Mouse (Mus musculus) liver, embryonic 16.5 days (tissue): Measurements from ENCODE around the gene Serpina9. TPM values are rescaled to one million over a fixed set of nuclear protein-coding genes. Genes with fewer than 3 reads are reported as not detected.

Source experiments
- ATAC-seq: fragments of 200-750 bp; cut with Nextera tagmentation; 2 replicates; pipeline ENCODE4 v1.8.0; 2017; ENCODE audit warnings: low read depth, mild to moderate bottlenecking, moderate number of reproducible peaks, moderate library complexity
- H3K27ac ChIP-seq: fragments of 300-500 bp; sonication (generic); 2 replicates; pipeline ENCODE4 v1.5.1; 2014; ENCODE audit warnings: mild to moderate bottlenecking, low read length
- H3K27me3 ChIP-seq: fragments of 300-500 bp; sonication (generic); 2 replicates; pipeline ENCODE4 v1.6.1; 2014; ENCODE audit warnings: low read depth, low read length, mixed read lengths; ENCODE audit not compliant: control insufficient read depth, insufficient read depth
- H3K36me3 ChIP-seq: fragments of 300-500 bp; sonication (generic); 2 replicates; pipeline ENCODE4 v1.6.1; 2014; ENCODE audit warnings: mild to moderate bottlenecking; ENCODE audit not compliant: control insufficient read depth, insufficient read depth
- H3K4me1 ChIP-seq: fragments of 300-500 bp; sonication (generic); 2 replicates; pipeline ENCODE4 v1.6.1; 2014; ENCODE audit warnings: low read depth, low read length, mixed read lengths; ENCODE audit not compliant: control insufficient read depth
- H3K4me2 ChIP-seq: fragments of 300-500 bp; sonication (generic); 2 replicates; pipeline ENCODE4 v1.6.1; 2014; ENCODE audit warnings: low read depth, low read length, mixed read lengths
- H3K4me3 ChIP-seq: fragments of 300-500 bp; sonication (generic); 2 replicates; pipeline ENCODE4 v1.5.1; 2014; ENCODE audit warnings: low read depth, mild to moderate bottlenecking, low read length
- H3K9ac ChIP-seq: fragments of 300-500 bp; sonication (generic); 2 replicates; pipeline ENCODE4 v1.6.1; 2014; ENCODE audit warnings: low read depth, low read length
- H3K9me3 ChIP-seq: fragments of 300-500 bp; sonication (generic); replicated peaks from 2 replicates; pipeline ENCODE4 v1.6.1; 2016; ENCODE audit warnings: low read length; ENCODE audit not compliant: control insufficient read depth
- WGBS: fragments of 180-500 bp; shearing (Covaris S2); extraction: QIAGEN DNeasy Blood & Tissue Kit; methylation state at CpG from one replicate; pipeline ENCODE4 v1.1.7; 2014; ENCODE audit not compliant: insufficient replicate concordance; 5-methylcytosine and 5-hydroxymethylcytosine counted together
- polyA plus RNA-seq: library from polyadenylated mRNA; unstranded; fragments of >200 nt; fragmentation: Nextera tagmentation; extraction: Ambion mirVana; gene quantifications from 2 replicates; pipeline ENCODE4 v1.2.1, GENCODE M21; 2015

Serpina9 gene
- polyA plus RNA-seq, 1 experiment from 2014 or later = not detected

DNA sequence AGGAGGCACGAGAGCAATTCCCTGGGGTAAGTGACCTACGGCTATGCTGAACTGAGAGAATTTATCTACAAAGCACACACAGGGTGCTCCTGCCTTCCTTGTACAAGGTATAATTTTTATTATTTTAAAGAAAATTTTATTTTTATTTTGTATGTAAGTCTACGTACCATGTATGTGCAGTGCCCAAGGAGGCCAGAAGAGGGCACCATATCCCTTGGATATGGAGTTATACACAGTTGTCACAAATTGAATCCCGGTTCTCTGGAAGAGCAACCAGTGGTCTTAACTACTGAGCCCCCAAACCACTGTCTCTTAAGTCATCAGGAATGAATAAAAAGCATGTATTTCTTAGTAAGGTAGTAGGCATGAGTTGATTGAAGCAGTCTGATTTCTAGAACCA lies 28.6 kb downstream of the Serpina9 start:
- H3K9me3 ChIP-seq = no peaks in the 10 kb centered on the region
- ATAC-seq = no peak
- WGBS = 49% methylated on average over 4 of the region's 4 CpGs
- no peaks in the 10 kb centered on the region for H3K27me3 ChIP-seq
- H3K4me3 ChIP-seq = no peak overlapping the region
- H3K27ac ChIP-seq = no peak overlapping the region
- no peak overlapping the region for H3K4me2 ChIP-seq
- H3K9ac ChIP-seq = no peak overlapping the region
- peaks cover 4% of the 10 kb centered on the region; the same call in 1 of the 2 replicates for H3K4me1 ChIP-seq
- no peaks in the 10 kb centered on the region for H3K36me3 ChIP-seq

DNA sequence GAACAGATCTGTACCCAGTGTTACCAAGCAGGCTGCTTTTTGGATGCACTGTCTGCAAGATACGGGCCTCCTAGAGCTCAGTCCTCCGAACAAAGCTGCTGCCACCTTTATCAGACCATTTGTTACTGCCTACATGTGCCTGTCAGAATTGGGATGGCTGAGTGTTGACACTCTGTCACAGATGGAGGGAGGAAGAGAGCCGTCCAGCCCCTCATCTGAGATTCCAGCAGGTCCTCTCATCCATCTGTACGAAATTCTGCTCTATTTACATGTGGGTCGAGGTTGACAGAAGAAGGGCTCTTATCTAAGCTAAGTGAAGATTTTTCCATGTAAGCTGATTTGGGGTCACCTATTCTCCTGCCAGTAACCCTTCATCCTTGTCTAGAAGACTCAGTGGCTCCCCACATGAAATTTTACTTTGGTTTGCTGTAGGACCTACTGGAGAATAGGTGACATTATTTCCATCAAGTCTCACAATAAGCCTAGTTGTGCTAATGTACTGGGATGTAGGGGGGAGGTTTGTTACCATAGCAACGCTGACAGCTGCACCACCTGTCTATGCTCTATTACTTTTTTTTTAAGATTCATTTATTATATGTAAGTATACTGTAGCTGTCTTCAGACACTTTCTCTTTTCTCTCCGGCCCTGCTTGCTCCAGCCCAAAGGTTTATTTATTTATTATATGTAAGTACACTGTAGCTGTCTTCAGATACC lies 31.8 kb downstream of the Serpina9 start:
- no peak overlapping the region for H3K9ac ChIP-seq
- H3K4me2 ChIP-seq = no peak overlapping the region
- H3K9me3 ChIP-seq = no peaks in the 10 kb centered on the region
- H3K4me1 ChIP-seq = no peaks in the 10 kb centered on the region
- no peak overlapping the region for H3K27ac ChIP-seq
- no peak overlapping the region for H3K4me3 ChIP-seq
- WGBS = 57% methylated on average over 7 of the region's 7 CpGs
- H3K27me3 ChIP-seq = no peaks in the 10 kb centered on the region
- ATAC-seq = no peak
- H3K36me3 ChIP-seq = no peaks in the 10 kb centered on the region

DNA sequence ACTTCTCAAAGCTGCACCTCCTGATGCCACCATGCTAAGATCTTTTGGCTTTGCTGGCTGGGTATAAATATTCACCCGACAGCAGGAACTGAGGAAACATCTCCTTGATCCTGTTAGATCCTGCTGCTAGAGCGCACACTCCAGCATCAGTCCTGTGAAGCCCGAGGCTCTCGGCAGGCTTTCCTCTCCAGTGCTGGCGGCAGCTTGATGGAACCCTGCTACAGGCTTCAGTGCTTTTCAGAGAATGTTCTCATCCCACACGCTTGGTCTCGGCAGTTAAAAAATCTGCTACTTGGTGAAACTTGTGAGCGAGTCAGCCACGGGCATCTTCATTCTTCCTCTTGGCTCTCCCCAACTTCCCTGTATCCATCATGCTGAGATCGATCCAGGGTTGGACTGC lies 35.3 kb downstream of the Serpina9 start:
- Histone ChIP-seq H3K9ac (no peak overlapping the region), H3K27me3 (no peaks in the 10 kb centered on the region), H3K36me3 (no peaks in the 10 kb centered on the region), H3K27ac (no peak overlapping the region), H3K4me1 (no peaks in the 10 kb centered on the region), H3K4me3 (no peak overlapping the region), H3K4me2 (no peak overlapping the region), H3K9me3 (no peaks in the 10 kb centered on the region)
- WGBS = 70% methylated on average over 10 of the region's 10 CpGs
- ATAC-seq = no peak

DNA sequence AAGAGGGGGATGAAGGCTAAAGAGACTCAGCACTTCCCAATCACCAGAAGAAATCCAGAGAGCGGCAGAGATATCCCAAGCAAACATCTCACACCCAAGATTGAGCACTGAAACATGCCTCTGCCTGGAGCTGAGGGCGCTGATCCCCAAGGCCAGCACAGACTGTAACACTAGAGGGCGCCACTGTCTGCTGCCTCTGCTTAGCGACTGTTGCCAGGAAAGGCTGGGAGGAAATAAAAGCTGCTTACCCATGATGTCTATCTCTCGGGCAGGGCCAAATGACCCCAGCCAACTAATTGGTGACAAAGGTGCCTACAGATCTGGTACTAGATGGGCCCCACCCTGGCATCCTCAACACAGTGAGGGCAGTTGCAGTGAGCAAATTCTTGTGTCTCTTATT lies 35.7 kb downstream of the Serpina9 start:
- H3K4me3 ChIP-seq = no peak overlapping the region
- no peaks in the 10 kb centered on the region for H3K36me3 ChIP-seq
- no peaks in the 10 kb centered on the region for H3K27me3 ChIP-seq
- H3K9me3 ChIP-seq = no peaks in the 10 kb centered on the region
- H3K4me1 ChIP-seq = no peaks in the 10 kb centered on the region
- no peak overlapping the region for H3K4me2 ChIP-seq
- H3K9ac ChIP-seq = no peak overlapping the region
- 26% methylated on average over 5 of the region's 5 CpGs for WGBS
- no peak for ATAC-seq
- H3K27ac ChIP-seq = no peak overlapping the region

- Histone ChIP-seq H3K4me3 (no peak overlapping the region), H3K4me2 (no peak overlapping the region), H3K27me3 (no peaks in the 10 kb centered on the region), H3K9ac (no peak overlapping the region), H3K9me3 (no peaks in the 10 kb centered on the region), H3K36me3 (no peaks in the 10 kb centered on the region), H3K27ac (no peak overlapping the region), H3K4me1 (no peaks in the 10 kb centered on the region)
- ATAC-seq = no peak
- 74% methylated on average over 3 of the region's 3 CpGs for WGBS
Measured at GRCm38 (mm10) chr12:103977060-103977459, 36.5 kb downstream of the Serpina9 start.

DNA sequence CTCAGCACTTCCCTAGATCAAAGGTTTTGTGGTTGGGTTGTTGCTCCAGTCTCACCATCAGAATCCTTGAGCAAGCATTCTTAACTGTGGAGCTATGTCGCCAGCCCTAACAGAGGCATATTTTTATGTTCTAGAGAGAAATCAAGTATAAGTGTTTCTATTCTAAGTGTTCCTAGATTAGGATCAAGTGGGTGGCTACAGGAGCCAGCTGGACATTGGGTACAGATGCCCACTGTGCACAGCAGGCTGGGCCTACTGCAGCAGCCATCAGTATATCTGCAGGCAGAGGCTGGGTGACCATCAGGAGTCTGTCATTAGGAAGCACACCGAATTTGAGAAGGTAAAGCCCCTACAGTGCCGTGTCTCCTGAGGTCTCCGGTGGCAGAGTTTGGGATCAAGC lies 42.5 kb downstream of the Serpina9 start:
- no peak overlapping the region for H3K9ac ChIP-seq
- 69% methylated on average over 4 of the region's 4 CpGs for WGBS
- no peak overlapping the region for H3K4me3 ChIP-seq
- no peaks in the 10 kb centered on the region for H3K36me3 ChIP-seq
- no peaks in the 10 kb centered on the region for H3K9me3 ChIP-seq
- no peak overlapping the region for H3K4me2 ChIP-seq
- no peak for ATAC-seq
- no peak overlapping the region for H3K27ac ChIP-seq
- no peaks in the 10 kb centered on the region for H3K27me3 ChIP-seq
- H3K4me1 ChIP-seq = no peaks in the 10 kb centered on the region

GRCm38 (mm10) chr12:103969577-103970116 lies 43.9 kb downstream of the Serpina9 start:
- Histone ChIP-seq H3K4me3 (no peak overlapping the region), H3K9ac (no peak overlapping the region), H3K27ac (no peak overlapping the region), H3K9me3 (no peaks in the 10 kb centered on the region; the same call in 1 of the 2 replicates), H3K4me1 (no peaks in the 10 kb centered on the region), H3K27me3 (no peaks in the 10 kb centered on the region), H3K36me3 (no peaks in the 10 kb centered on the region), H3K4me2 (no peak overlapping the region)
- ATAC-seq = no peak
- WGBS = 67% methylated on average over 9 of the region's 9 CpGs

- no peaks in the 10 kb centered on the region for H3K36me3 ChIP-seq
- ATAC-seq = no peak
- no peak overlapping the region for H3K4me3 ChIP-seq
- H3K9ac ChIP-seq = no peak overlapping the region
- H3K9me3 ChIP-seq = no peaks in the 10 kb centered on the region; the same call in 1 of the 2 replicates
- no peaks in the 10 kb centered on the region; the same call in 1 of the 2 replicates for H3K4me1 ChIP-seq
- no peaks in the 10 kb centered on the region for H3K27me3 ChIP-seq
- 44% methylated on average over 3 of the region's 3 CpGs for WGBS
- no peak overlapping the region for H3K4me2 ChIP-seq
- no peak overlapping the region for H3K27ac ChIP-seq
Measured at GRCm38 (mm10) chr12:103966761-103967160, 46.8 kb downstream of the Serpina9 start.

GRCm38 (mm10) chr12:103963288-103963687 lies 50.3 kb downstream of the Serpina9 start:
- no peak overlapping the region for H3K4me2 ChIP-seq
- WGBS = 48% methylated on average over 4 of the region's 4 CpGs
- H3K9ac ChIP-seq = no peak overlapping the region
- no peaks in the 10 kb centered on the region for H3K36me3 ChIP-seq
- H3K27me3 ChIP-seq = no peaks in the 10 kb centered on the region
- peak; percentile 84 for ATAC-seq
- H3K9me3 ChIP-seq = no peaks in the 10 kb centered on the region; the same call in 1 of the 2 replicates
- H3K4me3 ChIP-seq = no peak overlapping the region
- H3K4me1 ChIP-seq = no peaks in the 10 kb centered on the region; the same call in 1 of the 2 replicates
- H3K27ac ChIP-seq = no peak overlapping the region
